Mouse (Mus musculus): ENCODE data around the gene Lmna. TPM values are rescaled to one million over a fixed set of nuclear protein-coding genes. Genes with fewer than 3 reads are reported as not detected.
A peak's percentile ranks its signal among the peaks of the same experiment; 100 is the strongest.

The Lmna gene
- total RNA-seq, 2 experiments from 2014 or later = 32.6 to 34.3 TPM

- peak; percentile 79 to 88 for DNase-seq
Measured at GRCm38 (mm10) chr3:88467116-88467824, 42.5 kb downstream of the Lmna start.

GRCm38 (mm10) chr3:88465127-88465526 lies 44.6 kb downstream of the Lmna start:
- no peak for DNase-seq

GRCm38 (mm10) chr3:88464425-88464824 lies 45.3 kb downstream of the Lmna start:
- DNase-seq = no peak

GRCm38 (mm10) chr3:88460983-88461696 lies 48.6 kb downstream of the Lmna start, which contains the start of gene Sema4a:
Gene Sema4a, minus strand, starts transcription at chr3:88461182.
- DNase-seq = no peak

- DNase-seq = no peak
Measured at GRCm38 (mm10) chr3:88460029-88460428, 49.7 kb downstream of the Lmna start.

- DNase-seq = peak in 1 of 2 experiments; percentile 40
Measured at GRCm38 (mm10) chr3:88458778-88459219, 51.0 kb downstream of the Lmna start.

- no peak for DNase-seq
Measured at GRCm38 (mm10) chr3:88456746-88457532, 52.8 kb downstream of the Lmna start.

GRCm38 (mm10) chr3:88456313-88456712 lies 53.4 kb downstream of the Lmna start:
- DNase-seq = no peak

- DNase-seq = no peak
Measured at GRCm38 (mm10) chr3:88455588-88456264, 54.0 kb downstream of the Lmna start.

GRCm38 (mm10) chr3:88454762-88455587 lies 54.8 kb downstream of the Lmna start:
- no peak for DNase-seq

GRCm38 (mm10) chr3:88453986-88454385 lies 55.8 kb downstream of the Lmna start:
- no peak for DNase-seq

GRCm38 (mm10) chr3:88453369-88453768 lies 56.4 kb downstream of the Lmna start:
- DNase-seq = no peak

GRCm38 (mm10) chr3:88452716-88453115 lies 57.0 kb downstream of the Lmna start:
- no peak for DNase-seq

- no peak for DNase-seq
Measured at GRCm38 (mm10) chr3:88452246-88452645, 57.5 kb downstream of the Lmna start.

GRCm38 (mm10) chr3:88450379-88451131 lies 59.2 kb downstream of the Lmna start:
- no peak for DNase-seq

GRCm38 (mm10) chr3:88449395-88450023 lies 60.2 kb downstream of the Lmna start:
- no peak for DNase-seq

- DNase-seq = no peak
Measured at GRCm38 (mm10) chr3:88448443-88448842, 61.3 kb downstream of the Lmna start.

GRCm38 (mm10) chr3:88447676-88448183 lies 62.0 kb downstream of the Lmna start:
- DNase-seq = no peak

GRCm38 (mm10) chr3:88446471-88447123 lies 63.2 kb downstream of the Lmna start:
- no peak for DNase-seq
